Mouse (Mus musculus) kidney, postnatal 0 days (tissue): ENCODE measurements at regions not wholly inside any gene's neighbourhood (a gene's known extent, or its start where the extent isn't known, plus 50 kb on each side); places are given as distances from the start of the nearest gene placed in this dataset.

Experiments used
- ATAC-seq: fragments of 200-750 bp; cut with Nextera tagmentation; replicated peaks from 2 replicates; pipeline ENCODE4 v1.8.0; 2017; ENCODE audit warnings: low read depth, moderate number of reproducible peaks, moderate TSS enrichment, moderate library complexity; ENCODE audit not compliant: low FRiP score
- DNase-seq: peaks from one replicate; pipeline ENCODE4 v3.0.0-alpha.2; 2016; ENCODE audit warnings: low spot score
- H3K27ac ChIP-seq: fragments of 300-500 bp; sonication (generic); 2 replicates; pipeline ENCODE4 v1.5.1; 2014; ENCODE audit warnings: mild to moderate bottlenecking
- H3K27me3 ChIP-seq: fragments of 300-500 bp; sonication (generic); 2 replicates; pipeline ENCODE4 v1.6.1; 2014; ENCODE audit warnings: low read length, mixed read lengths; ENCODE audit not compliant: insufficient read depth
- H3K36me3 ChIP-seq: fragments of 300-500 bp; sonication (generic); 2 replicates; pipeline ENCODE4 v1.6.1; 2014; ENCODE audit warnings: low read length, mixed read lengths; ENCODE audit not compliant: insufficient read depth
- H3K4me1 ChIP-seq: fragments of 300-500 bp; sonication (generic); replicated peaks from 2 replicates; pipeline ENCODE4 v1.6.1; 2014; ENCODE audit warnings: antibody characterized with exemption, low read length, mixed read lengths; ENCODE audit not compliant: insufficient read depth
- H3K4me2 ChIP-seq: fragments of 300-500 bp; sonication (generic); 2 replicates; pipeline ENCODE4 v1.6.1; 2014; ENCODE audit warnings: mild to moderate bottlenecking, low read length, moderate library complexity, mixed read lengths
- H3K4me3 ChIP-seq: fragments of 300-500 bp; sonication (generic); replicated peaks from 2 replicates; pipeline ENCODE4 v1.5.1; 2014; ENCODE audit warnings: low read depth, low read length
- H3K9ac ChIP-seq: fragments of 300-500 bp; sonication (generic); 2 replicates; pipeline ENCODE4 v1.6.1; 2014; ENCODE audit warnings: low read depth, low read length
- H3K9me3 ChIP-seq: fragments of 300-500 bp; sonication (generic); replicated peaks from 2 replicates; pipeline ENCODE4 v1.6.1; 2016; ENCODE audit warnings: low read length, inconsistent platforms, mixed read lengths
- CTCF ChIP-seq: IDR thresholded peaks from 2 replicates; pipeline ENCODE4 v1.5.1; 2016; ENCODE audit warnings: antibody characterized with exemption, low read depth, mild to moderate bottlenecking, moderate library complexity
- WGBS: fragments of 180-500 bp; shearing (Covaris S2); extraction: QIAGEN DNeasy Blood & Tissue Kit; methylation state at CpG from one replicate; pipeline ENCODE4 v1.1.7; 2014; 5-methylcytosine and 5-hydroxymethylcytosine counted together

GRCm38 (mm10) chr5:82288069-82288845 is 1066.7 kb downstream of the Tecrl start:
- WGBS, result 66% methylated on average over 5 of the region's 5 CpGs
- Histone ChIP-seq H3K27me3 (no peaks in the 10 kb centered on the region), H3K4me2 (no peak overlapping the region), H3K4me3 (no peak overlapping the region), H3K27ac (no peak overlapping the region), H3K36me3 (no peaks in the 10 kb centered on the region), H3K9ac (no peak overlapping the region), H3K4me1 (no peaks in the 10 kb centered on the region), H3K9me3 (no peaks in the 10 kb centered on the region)
- no peak for TF ChIP-seq CTCF
- DNase-seq, result peak; percentile 60
- no peak for ATAC-seq

DNA sequence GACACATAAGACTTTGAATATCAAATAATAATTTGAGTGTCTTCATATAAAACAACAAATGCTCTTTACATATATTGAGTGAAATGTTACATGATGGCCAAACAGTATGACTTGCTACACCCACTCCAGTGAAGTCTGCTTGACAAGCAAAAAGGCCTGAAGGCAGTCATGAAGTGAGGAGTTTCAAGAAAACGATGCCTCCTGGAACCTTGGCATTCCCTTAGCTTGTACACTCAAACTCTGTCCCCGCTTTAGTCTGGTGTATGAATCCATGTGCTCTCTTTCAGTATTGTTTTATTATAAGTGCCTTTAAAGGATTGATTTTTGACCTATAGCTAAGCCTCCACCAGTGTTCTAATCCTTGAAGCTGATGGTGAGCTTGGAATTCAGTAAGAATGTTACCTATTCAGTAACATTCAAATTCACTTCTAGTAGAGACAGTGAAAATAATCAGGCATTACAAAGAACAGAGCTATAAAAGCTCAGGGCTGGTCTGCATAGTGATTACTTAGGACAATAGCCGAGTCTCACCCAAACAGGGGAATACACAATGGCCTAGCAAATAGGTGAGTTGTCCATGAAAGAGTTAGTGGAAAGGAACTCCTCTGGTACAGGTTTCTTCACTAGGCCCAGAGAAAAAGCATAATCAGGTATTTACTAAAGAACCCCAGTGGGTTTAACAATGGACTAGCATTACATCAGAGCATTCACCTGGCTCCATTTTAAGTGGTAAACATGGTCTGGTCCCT is 1101.5 kb downstream of the Tecrl start:
- Histone ChIP-seq H3K36me3 (no peaks in the 10 kb centered on the region), H3K4me1 (no peaks in the 10 kb centered on the region), H3K4me3 (no peak overlapping the region), H3K4me2 (no peak overlapping the region), H3K27me3 (no peaks in the 10 kb centered on the region), H3K27ac (no peak overlapping the region), H3K9ac (no peak overlapping the region), H3K9me3 (no peaks in the 10 kb centered on the region)
- no peak for TF ChIP-seq CTCF
- DNase-seq (no peak), ATAC-seq (no peak)
- 92% methylated on average over 3 of the region's 3 CpGs for WGBS

DNA sequence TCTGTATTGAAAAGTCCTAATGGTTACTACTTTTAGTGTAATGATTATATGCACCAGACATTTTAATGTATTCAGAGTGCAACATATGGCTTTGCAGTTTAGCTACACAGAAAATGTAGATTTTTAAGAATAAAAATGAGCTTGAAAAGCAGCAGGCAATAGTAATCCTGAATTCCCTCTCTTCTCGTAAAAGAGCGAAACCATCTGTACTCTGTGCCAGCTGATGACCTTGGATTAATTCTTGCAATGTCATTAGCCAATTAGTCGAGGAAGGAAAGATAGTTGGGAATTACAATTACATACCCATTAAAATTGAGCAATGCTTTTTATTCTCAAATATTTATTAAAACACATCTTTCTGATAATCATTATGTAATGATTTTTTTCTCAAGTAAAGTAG is 1128.7 kb downstream of the Tecrl start:
- ATAC-seq, result no peak
- DNase-seq, result no peak
- Histone ChIP-seq H3K4me2 (no peak overlapping the region), H3K27me3 (no peaks in the 10 kb centered on the region), H3K27ac (no peak overlapping the region), H3K9me3 (no peaks in the 10 kb centered on the region), H3K4me3 (no peak overlapping the region), H3K4me1 (no peaks in the 10 kb centered on the region), H3K36me3 (no peaks in the 10 kb centered on the region), H3K9ac (no peak overlapping the region)
- 87% methylated on average over 3 of the region's 3 CpGs for WGBS
- TF ChIP-seq CTCF, result no peak

- no peak for ATAC-seq
Measured at GRCm38 (mm10) chr5:82223622-82224021, 1131.4 kb downstream of the Tecrl start.

DNA sequence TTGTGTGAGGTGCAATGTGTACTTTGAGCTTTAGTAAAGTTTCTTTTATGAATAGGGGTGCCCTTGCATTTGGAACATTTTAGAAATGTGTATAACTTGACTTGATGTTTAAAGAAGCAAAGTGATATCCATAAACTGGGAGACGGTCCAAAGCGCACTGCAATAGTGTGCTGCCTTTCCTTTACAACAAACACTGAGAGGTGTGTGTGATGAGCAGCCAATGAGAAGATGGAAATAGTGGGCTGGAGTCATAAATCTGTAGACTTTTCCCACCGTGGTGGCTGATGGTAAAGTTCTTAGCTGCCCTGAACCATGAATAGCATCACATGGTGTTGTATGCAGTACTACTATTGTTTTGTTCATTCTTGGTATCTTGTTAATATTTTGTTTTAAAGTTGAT is 1151.4 kb downstream of the Tecrl start:
- Histone ChIP-seq H3K4me2 (no peak overlapping the region), H3K36me3 (no peaks in the 10 kb centered on the region), H3K27ac (no peak overlapping the region), H3K9me3 (no peaks in the 10 kb centered on the region), H3K4me3 (no peak overlapping the region), H3K9ac (no peak overlapping the region), H3K27me3 (no peaks in the 10 kb centered on the region), H3K4me1 (no peaks in the 10 kb centered on the region)
- ATAC-seq, result no peak
- 78% methylated on average over 3 of the region's 3 CpGs for WGBS
- TF ChIP-seq CTCF, result no peak
- DNase-seq, result no peak

More at GRCm38 (mm10) chr5:82223622-82224021, 1131.4 kb downstream of the Tecrl start:
- Histone ChIP-seq H3K9me3 (no peaks in the 10 kb centered on the region), H3K9ac (no peak overlapping the region), H3K4me2 (no peak overlapping the region), H3K27me3 (no peaks in the 10 kb centered on the region), H3K4me3 (no peak overlapping the region), H3K27ac (no peak overlapping the region), H3K36me3 (no peaks in the 10 kb centered on the region), H3K4me1 (no peaks in the 10 kb centered on the region)
- no peak for DNase-seq
- WGBS, result 88% methylated on average over 2 of the region's 2 CpGs
- no peak for TF ChIP-seq CTCF
